Mouse (Mus musculus) right cerebral cortex, postnatal 25 days (tissue): ENCODE data around the gene Crat.

Experiments used
- DNase-seq: peaks from one replicate; pipeline ENCODE4 v3.0.0; 2022

Gene Crat

DNA sequence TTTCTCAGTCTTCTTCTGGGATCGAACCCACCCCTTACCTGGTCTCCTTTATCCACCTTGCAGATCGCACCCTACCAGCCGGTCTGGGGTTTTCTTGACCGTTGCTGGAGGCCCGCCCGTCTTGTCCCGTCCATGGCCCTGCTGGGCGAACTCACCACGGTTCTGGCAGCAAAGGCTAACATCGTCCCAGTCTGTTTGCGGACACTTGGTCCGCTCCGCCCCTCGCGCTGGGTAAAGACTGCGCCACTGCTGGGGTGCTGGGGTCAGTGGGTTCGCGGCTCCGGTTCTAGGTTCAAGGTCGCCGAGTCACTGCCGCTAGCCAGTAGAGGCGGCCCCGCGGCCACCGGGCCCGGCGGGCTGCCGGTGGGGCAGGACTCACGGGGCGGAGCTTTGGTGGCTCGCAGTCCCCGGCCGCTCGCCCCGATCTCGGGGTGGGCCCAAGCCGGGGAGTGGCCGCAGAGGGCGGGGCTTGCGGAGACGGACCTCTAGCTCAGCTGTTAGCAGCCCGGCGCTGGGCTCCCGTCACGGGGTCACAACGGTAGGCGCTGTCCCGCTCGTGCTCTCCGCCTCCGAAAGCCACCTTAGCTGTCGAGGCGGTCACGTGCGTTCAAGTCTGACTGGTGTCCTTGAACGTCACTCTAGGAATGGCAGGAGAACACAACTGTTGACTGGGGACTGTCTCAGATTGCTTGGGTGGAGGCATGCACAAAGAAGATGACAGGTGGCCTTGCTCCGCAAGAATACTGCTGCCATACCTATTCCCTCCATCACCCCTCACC, at the start of gene Crat:
Gene Crat, minus strand, starts transcription at position 657 of the 779 bp plus-strand sequence.
- DNase-seq = peak; percentile 93

DNA sequence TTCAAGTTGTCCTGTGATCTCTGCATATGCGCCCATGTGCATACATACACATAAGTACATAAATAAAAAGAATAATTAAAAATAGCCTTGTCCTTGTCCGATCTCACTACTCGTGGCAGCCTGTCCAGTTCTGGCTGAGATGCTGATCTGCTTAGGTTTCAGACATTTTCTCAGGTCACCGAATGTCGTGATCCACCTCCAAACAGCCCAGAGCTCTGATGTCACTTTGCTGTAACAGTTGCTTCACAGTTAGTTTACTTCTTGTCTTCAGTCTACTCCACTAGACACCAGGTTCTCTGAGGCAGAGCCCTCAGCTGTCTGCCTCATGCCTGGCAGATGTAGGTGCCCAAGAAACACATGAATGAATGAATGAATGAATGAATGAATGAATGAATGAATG, 48.8 kb upstream of the Crat start:
- no peak for DNase-seq

DNA sequence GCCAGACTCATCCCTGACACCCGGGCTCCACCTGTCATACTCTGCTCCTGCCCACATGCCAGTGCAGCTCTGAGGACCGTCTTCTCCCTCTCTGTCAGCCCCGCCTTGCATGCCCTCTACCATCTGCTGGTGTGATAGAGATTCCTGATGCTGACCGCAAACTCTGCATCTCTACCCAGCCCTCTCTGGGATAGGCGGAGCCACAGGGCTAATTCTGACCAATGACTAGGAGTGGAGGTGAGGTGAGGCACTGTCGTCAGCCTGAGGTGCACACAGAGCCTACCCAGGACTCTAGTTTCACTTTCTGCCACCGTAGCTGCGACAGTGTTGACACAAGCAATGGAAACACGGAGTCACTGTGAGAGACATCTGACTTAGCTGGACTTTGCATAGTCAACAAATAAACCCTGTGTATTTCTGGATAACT, 48.3 kb upstream of the Crat start:
- DNase-seq = peak; percentile 59

DNA sequence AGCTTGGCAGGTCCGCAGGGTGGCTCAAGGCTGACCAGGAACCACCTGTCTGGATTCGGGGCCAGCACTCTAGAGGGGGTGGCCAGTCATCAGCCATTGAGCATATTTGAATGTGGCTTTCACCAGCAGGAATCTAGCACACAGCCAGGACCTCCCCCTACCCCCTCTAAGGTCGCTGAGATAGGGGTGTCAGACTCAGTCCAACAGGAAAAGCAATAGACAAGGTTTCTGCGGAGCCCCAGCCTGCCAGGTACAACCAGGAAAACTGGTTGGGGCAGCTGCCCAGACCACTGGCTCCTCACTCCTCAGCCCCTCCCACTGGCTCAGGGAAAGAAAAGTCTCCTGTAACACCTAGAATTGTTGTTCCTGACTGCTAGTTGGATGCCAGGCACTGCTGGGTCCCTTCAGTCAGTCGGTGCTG, 47.7 kb upstream of the Crat start:
- no peak for DNase-seq

DNA sequence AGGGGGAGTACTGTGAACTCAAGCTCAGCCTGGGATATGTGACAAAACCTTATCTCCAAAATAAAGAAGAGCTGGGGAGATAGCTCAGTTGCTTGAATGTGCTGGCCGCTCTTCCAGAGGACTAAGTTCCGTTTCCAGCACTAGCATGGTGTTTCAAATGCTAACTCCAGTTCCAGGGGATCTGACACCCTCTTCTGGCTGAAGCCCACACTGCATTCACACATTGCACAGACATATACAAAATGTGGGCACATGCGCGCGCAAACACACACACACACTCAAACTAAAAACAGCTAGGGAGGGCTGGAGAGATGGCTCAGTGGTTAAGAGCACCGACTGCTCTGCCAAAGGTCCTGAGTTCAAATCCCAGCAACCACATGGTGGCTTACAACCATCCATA, 43.6 kb upstream of the Crat start:
- no peak for DNase-seq

DNA sequence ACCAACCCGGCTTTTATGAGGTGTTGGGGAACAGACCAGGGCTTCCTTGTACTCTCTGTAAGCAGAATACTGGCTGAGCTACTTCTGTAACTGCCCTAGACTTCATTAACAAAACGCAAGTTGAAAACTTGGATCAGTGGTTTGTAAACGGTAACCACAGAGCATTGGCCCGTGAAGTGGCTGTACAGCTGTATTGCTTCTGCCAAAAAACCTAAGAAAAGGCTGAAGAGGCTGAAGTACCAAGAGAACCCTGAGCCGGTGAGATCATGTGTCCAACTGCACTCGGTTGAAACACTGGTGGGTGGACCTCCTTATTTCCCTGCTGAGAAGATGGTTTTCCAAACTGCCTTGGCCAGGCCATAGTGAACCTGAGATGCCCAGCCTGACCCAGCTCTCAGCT, 42.7 kb upstream of the Crat start:
- DNase-seq = no peak

DNA sequence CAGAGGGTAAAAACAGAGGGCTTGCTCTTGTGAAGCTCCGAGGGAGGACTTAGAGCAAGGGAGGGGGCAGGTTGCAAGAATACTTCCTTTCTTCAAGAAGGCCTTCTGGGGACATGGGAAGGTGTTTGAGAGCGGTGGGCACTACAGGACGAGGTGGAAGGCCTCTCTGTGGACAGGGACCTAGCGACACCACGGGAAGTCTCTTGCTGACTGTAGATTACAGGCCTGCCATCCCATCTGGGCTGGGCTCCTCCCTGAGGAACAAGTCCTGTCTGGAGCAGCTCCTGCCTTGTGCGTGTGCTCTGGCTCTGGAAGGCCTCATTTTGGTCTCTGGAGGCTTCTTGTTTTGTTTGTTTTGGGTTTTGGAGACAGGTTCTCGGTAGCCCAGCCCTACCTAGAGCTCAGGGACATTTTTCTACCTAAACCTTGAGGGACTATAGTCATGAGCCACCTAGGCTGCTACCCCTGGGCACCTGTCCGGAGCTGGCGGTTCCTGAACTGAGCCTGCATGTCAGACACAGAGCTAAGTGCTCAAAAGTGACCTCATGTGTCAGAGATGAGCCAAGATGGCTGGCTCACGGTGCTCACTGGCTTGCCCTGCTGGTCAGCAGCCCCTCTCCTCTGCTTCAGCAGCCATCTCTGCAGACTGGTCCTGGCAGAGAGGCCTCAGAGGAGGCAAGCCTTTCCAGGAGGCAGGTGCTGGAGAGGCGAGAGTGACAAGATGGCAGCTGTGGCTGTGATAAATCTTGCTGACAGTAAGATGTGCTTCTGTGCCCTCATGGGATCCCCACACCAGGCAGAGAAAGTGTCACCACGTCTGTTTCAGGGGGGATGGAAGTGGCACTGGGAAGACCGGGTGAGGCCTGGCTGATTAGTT, 40.7 kb upstream of the Crat start:
- DNase-seq = no peak

DNA sequence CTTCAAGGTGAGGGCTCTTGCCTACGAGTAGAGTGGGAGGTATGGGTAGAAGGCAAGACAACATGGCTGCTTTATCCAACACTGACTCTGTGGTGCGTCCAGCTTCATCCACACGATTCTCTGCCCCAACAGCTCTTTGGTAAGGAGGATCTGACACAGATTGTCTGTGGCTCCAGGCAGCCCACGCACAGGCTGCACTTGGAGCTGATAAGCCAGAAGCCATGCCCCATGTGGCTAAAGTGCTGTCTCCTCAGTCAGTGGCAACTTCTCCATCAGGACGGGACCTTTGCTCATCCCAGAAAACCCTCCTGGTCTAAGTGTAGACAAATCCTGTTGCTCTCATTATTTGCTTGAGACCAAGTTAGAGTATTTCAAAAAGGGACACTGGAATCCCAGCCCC, 39.0 kb upstream of the Crat start:
- DNase-seq = no peak

DNA sequence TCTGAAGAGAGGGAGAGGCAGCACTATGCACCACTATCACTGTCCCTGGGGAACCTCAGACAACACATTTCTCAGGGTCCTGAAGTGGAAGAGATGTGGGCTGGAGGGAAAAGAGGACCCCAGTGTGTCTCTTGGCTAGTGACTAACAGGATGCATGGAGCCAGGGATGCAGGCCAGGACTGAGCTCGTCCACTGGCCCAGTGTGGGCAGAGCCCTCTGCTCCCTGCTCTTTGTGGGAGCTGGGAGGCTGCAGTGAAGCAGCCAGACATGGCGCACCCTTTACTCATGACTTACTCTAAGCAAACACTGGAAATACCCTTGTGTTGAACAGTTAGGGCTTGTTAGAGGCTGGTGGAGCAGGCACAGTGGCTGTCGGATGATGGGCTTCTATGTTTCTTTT, 38.0 kb upstream of the Crat start:
- DNase-seq = no peak

DNA sequence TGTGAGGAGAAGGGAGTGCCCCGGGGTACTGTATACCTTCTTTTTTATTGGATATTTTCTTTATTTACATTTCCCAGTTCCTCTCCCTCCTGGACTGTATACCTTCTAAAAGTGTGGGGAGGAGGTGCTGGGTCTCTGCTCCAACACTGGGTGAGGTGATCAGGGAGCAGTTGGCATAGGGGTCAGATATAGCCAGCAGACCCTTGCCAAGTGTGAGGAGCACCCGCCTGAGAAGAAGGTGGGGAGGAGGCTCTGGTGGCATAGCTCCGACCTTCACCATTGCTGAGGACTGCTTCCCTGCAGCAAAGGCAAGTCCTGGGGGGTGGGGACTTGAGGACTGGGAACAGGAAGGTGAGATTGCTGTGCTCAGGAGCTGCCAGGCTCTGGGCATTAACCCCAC, 35.9 kb upstream of the Crat start:
- DNase-seq = no peak

DNA sequence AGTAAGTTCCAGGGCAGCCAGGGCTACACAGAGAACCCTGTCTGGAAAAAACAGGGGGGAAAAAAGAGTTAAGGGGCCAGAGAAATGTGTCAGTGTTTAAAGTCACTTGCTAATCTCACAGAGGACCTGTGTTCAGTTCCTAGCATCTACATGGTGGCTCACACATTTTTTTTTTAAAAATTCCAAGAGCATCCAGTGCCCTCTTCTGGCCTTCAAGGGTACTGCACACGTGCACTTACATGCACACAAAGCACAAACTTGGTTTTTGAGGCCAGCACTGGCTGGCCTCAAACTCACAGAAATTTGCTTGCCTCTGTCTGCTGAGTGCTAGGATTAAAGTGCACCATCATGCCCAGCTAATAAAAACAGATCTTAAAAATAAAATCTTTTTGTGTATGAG, 34.9 kb upstream of the Crat start:
- no peak for DNase-seq

DNA sequence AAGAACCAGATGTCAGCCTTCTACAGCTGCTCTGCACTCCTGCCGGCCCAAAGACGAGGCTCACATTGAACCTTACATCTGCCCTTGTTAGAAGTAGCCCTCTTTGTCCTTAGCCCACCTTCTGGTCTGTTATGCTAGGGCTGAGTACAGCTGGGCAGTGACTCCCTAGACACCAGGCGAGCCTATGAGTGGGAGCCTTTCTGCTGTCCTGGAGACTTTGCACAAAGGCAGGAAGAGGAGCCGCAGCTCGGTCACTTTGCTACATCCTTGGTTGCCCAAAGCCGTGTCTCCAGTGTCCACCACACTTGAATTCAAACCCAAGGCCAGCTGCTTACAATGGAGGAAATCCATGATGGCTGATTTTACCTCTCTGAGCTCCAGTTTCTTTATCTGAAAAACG, 32.8 kb upstream of the Crat start:
- DNase-seq = no peak

DNA sequence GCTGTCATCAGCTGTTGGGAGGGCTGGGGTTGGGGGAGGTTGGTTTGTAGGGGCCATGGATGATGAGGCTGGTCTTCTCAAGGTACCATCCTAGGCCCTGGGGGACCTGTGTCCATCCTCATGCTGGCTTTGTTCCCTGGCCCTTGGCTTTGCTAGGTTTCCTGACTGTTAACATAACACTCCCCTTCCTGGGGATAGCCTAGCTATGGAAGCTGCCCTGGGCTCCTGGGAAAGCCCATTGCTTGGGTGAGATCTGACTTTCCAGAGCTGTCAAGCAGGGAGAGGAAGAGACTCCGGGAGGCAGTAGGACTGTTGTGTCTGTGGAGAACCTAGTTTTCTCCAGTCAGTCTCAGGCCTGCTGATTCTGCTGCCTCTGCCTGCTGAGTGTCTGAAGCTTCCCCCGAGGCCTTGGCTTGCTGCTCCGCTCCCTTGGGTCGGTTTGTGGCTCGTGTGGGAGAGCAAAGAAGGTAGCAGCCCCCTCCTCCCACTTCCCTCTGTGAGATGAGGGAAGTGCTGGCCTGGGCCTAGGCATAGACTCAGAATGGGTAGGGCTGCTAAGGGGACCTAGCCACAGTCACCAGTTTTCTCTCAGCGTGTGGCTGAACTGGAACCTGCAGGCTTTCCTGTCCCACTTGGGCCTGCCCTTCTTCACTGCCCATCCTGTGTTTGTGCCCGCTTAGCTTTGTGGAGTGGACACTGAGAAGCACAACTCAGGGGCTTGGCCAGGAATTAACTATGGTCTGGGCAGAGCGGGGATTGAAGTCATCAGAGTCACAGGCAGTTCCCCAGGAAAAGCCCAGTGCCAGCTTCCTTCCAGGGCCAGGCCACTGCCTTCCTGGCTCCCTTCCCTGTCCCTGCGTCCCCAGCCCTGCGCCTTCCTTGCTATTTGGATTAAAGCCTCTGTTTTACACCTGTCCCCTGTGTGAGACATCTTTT, 31.5 kb upstream of the Crat start:
- DNase-seq = no peak

DNA sequence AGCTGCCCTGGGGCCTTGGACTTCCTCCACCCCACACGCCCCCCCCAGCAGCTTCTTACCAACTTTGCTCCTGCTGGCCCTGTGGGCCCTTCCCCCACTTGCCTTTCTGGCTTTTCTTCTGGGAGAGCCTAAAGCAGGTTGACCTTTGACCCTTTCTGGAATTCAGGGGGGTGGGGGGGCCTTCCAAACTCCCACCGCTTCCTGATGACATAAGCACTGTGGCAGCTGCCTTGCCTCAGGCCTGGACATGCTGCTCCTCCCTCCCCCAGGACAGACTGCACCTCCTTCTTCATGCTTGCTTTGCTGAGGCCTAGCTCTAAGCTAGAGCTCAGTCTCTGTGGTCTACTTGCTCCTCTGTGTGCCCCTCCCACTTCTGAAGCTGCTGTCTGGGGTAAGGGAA, 29.7 kb upstream of the Crat start:
- DNase-seq = no peak

DNA sequence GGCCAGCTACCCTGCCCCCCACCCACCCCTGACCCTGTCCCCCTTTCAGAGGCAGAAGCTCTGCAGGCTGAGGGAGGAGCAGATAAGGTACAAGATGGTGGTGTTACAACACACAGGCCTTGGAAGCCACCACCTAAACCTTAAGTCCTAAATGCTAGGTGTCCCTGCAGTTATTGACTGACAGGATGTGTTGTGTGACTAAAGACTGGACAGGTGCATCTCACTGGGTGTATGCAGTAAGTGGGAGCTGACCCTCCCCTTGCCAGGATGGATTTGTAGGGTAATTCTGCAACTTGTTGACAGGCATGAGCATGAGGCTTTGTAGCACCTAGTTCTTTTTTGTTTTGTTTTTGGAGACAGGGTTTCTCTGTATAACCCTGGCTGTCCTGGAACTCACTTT, 28.8 kb upstream of the Crat start:
- no peak for DNase-seq

DNA sequence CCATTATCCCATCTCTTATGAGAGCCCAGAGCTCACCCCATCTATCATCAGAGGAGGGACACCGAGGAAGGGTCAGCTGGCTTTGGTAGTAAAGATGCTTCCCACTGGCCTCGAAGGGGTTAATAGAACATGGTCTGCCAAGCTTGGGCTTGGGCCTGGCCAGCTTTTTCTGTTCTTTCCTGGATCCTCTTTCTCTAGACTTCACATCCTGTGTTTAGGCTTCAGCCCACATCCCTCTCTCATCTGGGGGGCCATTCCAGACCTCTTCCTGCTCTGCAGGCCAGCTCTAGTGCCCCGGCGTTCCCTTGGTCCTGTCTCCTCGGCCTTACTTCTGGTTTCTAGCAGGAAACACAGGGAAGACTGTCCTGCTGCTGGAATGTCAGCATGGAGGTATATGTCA, 28.4 kb upstream of the Crat start:
- DNase-seq = no peak

DNA sequence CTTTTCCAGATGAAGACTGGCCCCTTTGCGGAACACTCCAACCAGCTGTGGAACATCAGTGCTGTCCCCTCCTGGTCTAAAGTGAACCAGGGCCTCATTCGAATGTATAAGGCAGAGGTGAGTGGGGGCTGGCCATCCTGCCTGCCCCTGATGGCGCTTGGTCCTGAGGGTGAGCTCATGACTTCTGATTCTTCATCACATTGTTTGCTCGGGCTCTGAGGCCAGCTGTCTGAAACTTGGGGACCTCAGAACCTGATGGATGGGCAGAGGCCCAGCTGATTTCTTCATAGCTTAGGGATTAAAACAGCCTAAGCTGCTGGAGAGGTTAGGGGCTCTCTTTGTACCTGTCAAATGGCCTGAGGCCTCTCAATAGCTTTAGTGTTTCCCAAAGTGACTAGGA, 27.7 kb upstream of the Crat start:
- no peak for DNase-seq

DNA sequence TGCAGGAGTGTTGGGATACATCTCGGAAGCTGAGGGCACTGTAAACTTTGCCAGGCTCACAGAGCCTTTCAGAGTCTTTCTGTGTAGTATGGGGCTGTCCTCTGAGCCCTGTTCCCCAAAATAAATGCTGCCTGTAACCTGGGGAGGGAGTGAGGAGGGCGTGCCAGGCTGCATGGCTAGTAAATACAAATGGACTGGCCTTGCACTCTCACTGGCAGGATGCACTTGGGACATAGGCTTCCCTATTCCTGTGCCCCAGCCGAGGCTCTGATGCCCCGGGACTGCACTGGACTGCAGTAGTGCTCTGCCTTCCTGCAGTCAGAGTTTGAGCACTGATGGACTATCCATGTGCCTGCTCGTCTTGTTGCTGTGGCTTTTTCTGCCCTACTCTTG, 26.9 kb upstream of the Crat start:
- no peak for DNase-seq

DNA sequence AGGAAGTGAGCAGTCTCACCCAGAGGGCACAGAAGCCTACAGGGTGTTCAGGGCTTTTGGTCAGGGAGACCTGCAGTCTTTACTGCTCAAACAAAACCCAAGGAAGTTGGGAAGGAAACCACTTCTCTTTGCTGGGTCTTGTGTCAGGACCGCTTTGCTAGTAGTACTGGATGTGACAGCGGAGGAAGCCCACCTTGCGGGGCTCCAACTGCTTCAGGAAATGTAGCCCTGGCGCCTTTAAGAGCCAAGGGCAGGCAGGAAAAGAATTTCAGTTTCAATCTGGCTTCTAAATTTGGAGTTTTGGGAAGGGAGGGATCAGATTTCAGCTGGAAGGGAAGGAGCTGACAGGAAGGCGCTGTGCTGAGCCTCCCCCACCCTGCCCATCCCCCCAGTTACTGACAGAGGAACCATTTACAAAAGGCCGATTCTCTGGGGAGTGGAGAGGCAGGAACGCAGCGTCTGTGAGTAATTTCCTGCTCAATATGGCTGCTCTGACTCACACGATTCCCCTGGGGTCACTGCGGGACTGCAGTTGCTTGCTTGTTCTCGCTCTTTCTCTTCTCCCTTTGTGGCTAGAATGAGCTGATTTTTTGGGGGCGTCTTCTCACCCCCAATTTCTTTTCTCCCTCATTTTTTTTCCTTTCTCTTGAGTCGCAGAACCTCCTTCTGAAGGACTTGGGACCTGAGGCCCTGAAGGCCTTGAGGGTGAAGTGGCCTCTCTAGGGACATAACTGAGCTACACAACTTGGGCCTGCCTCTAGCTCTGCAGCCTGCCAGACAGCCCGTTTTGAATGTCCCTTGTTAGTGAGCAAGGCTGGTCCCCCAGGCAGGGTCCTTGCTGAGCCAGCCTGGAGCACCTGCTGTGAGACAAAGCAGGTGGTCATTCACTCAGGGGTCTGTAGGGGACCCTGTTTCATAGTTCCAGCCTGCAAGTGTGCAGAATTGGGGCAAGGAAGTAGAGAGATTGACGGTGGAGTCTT, 26.2 kb upstream of the Crat start:
- DNase-seq = peak; percentile 72

DNA sequence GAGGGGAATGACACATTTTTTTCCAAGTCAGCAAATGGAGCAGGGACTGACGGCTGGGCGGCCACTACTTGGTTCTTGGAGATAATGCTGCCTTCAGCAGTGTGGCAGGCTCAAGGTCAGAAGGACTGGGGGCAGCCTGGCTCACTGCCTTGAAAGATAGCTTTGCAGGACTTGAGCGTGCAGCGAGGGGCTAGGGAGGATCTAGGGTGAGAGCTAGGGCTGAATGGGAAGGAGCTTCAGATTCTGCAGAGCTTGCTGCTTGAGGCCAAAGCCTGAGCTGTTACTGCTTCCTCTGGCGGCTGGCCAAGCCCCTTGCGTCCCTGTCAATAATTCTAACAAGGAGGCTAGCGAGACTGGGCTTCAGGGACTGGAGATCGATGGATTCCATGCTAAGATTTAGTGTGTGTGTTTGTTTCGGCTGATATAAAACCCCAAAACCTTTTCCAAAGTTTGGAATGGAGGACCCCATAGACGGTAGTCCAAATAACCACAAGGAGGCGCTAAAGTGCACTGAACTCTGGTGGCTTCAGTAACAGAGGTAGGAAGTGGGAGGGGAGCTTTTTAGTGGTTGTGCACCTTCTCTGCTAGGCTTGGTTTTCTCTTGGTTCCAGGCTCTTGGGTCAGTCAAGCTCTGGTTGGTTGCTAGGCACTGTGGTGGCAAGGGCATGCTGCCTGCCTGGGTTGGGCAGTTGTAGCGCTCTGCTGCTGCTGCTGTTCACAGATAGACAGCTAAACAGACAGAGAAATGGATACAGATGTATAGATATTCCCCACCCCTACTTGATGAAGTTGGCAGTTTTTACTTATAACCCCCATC, 25.3 kb upstream of the Crat start:
- peak; percentile 56 for DNase-seq

DNA sequence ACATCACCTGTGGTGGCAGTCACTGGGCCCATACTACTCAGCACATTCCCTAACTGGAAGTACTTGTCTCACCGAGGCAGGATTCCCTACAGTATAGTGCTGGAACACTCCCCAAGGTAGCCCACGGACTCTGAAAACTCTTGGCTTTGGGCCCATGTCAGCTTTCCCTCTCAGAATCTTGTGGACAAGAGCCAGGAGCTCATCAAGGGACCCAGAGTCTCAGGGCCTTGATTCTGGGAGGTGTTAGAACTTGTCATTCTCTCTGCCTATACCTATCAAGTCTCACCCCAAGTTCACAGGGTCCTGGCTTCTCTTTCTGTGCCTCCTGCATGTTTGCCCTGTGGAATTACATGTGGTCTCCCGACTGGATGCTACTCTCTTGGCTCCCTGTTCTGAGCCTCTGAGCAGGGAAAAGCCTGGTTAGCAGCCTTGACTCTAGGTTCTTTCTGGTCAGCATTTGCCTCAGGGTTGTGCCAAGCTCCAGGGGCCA, 24.6 kb upstream of the Crat start:
- DNase-seq = no peak
